Mouse (Mus musculus) lung, adult 2 months (tissue): ENCODE data around the gene Pde4b.

Experiments used
- CTCF ChIP-seq: fragments of 200-500 bp; IDR thresholded peaks from 2 replicates; pipeline ENCODE4 v1.5.1; 2011; ENCODE audit warnings: mild to moderate bottlenecking, low read length, control low read depth; ENCODE audit not compliant: insufficient read depth
- POLR2A ChIP-seq: fragments of 200-500 bp; IDR thresholded peaks from 2 replicates; pipeline ENCODE4 v1.6.1; 2011; ENCODE audit warnings: low read depth, mild to moderate bottlenecking, control low read depth, low read length, borderline replicate concordance; ENCODE audit errors: extremely low read depth

DNA sequence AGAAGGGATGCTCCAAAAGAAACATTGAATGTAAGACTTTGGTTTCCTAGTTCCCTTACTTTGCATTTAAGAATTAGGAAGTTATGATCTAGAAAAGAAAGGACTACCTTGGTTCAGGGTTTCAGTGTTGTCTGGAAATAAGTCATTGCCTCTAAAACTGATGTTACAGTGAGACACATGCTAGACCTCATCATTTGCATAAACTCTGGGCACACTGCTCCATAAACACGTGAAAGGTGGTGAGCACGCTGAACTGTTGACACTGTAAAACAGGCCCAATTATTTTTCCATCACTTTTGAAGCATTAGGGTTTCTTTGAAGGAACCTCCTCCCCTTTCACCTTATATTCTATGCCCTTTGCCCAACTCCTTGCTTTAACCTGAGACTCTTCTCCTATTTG lies 122.4 kb downstream of the Pde4b start:
- TF ChIP-seq CTCF (no peak), POLR2A (no peak)
